Mouse (Mus musculus): ENCODE results near the gene Lim2. TPM values are rescaled to one million over a fixed set of nuclear protein-coding genes. Genes with fewer than 3 reads are reported as not detected.

The Lim2 gene
- polyA plus RNA-seq, 1 experiment from 2014 or later = not detected

- Histone ChIP-seq H3K4me3 (no peak overlapping the region), H3K9me3 (no peaks in the 10 kb centered on the region), H3K36me3 (no peaks in the 10 kb centered on the region), H3K27ac (no peak overlapping the region), H3K4me1 (peaks cover 3% of the 10 kb centered on the region; the same call in 1 of the 2 replicates), H3K27me3 (ENCODE audit: insufficient read depth, poor library complexity, severe bottlenecking) (no peaks in the 10 kb centered on the region)
- 71% methylated on average over 4 of the region's 4 CpGs for WGBS
- no peak for DNase-seq (ENCODE audit: low spot score)
These were observed 5.4 kb downstream of the Lim2 start for GRCm38 (mm10) chr7:43432891-43433290.

DNA sequence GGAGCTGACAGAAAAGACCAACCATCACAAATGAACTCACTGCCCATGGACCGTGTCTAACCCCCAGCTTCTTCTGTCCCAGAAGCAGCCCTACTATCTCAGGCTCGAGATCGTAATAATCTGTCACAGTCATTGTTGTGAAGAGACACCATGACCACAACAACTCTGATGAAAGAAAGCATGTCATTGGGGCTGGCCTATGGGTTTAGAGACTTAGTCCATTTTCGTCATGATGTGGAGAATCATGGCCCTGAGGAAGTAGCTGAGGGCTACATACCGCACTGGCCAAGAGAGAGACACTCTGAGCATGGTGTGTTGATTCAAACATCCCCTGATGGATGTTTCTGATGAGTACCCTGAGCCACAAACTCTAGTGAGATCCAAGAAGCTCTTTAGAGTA, 7.2 kb downstream of the Lim2 start:
- Histone ChIP-seq H3K27ac (no peak overlapping the region), H3K36me3 (no peaks in the 10 kb centered on the region), H3K4me1 (peaks cover 1% of the 10 kb centered on the region; the same call in 1 of the 2 replicates), H3K27me3 (ENCODE audit: insufficient read depth, poor library complexity, severe bottlenecking) (no peaks in the 10 kb centered on the region), H3K9me3 (no peaks in the 10 kb centered on the region), H3K4me3 (no peak overlapping the region)
- 84% methylated on average over 5 of the region's 5 CpGs for WGBS
- no peak for DNase-seq (ENCODE audit: low spot score)

DNA sequence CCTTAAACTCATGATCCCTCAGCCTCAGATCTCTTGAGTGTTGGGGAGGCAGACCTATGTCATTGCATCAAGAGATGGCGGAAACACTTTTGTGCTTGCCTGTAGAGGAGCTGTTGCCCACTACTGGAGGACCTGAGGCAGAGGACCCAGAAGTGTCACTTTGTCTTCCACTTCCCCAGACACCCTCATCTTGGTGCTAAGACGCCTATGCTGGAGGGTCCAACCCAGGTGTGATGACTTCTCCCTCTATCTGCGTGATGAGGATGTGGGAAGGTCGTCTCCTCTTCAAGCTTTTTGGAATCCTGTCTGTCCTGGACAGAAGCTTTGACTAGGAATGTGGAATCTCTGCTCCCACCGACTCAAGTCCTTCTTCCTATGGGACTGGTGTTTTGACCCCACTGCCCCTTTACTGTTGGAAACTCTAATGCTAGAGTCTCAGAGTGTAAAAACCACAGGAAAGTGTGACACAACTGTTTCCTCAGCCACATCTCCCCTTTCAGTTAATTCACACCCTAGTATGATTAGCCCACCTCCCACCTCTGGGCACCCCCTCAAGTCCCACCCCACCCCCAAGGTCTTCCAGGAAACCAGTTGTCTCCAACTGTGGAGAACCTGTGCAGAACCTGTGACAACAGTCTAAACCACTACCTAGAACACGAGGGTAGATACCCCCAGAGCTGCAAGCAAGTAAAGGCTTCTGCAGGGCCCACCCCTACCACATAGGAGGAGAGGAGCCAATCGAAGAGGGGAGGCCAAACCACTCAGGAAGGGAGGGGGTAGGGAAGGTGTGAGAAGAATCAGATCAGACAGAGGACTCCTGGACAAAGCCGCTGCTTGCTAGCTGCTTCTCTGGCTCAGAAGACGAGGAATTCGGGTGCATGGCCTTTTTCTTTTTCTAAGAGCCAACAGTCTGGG, 9.1 kb downstream of the Lim2 start, which contains the start of gene Nkg7:
Nkg7 (plus strand) TSS at position 733 of the 915 bp plus-strand sequence.
- 63% methylated on average over 10 of the region's 10 CpGs for WGBS
- H3K27me3 ChIP-seq (ENCODE audit: insufficient read depth, poor library complexity, severe bottlenecking) = 0 out of 2 replicates have a peak, but pooled peaks cover 3% of the 10 kb centered on the region
- no peak within 1 kb of the TSS for H3K4me3 ChIP-seq
- no peak for DNase-seq (ENCODE audit: low spot score)
- no peaks in the 10 kb centered on the region for H3K4me1 ChIP-seq
- H3K36me3 ChIP-seq = no peaks in the 10 kb centered on the region
- no peak within 1 kb of the TSS for H3K27ac ChIP-seq
- H3K9me3 ChIP-seq = no peaks in the 10 kb centered on the region

DNA sequence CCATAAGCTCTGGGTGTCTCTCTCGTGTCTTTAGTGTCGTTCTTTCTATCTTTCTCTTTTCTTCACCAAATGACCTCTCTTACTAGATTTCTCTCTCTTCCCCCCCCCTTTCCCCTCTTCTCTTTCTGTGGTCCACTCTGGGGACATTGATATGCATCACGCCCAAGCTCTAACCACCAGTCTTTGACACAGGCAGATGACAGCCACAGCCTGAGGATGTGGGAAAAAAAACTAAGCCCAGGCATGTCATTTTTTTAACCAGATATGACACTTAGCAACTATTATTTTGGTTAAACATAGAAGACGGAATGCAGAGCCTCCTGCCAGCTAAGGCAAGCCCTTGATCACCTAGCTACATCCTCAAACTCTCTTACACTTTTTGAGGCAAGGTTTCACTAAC, 11.1 kb downstream of the Lim2 start:
- no peak overlapping the region for H3K27ac ChIP-seq
- H3K9me3 ChIP-seq = no peaks in the 10 kb centered on the region
- H3K36me3 ChIP-seq = no peaks in the 10 kb centered on the region
- no peak overlapping the region for H3K4me3 ChIP-seq
- no peak for DNase-seq (ENCODE audit: low spot score)
- H3K27me3 ChIP-seq (ENCODE audit: insufficient read depth, poor library complexity, severe bottlenecking) = 0 out of 2 replicates have a peak, but pooled peaks cover 3% of the 10 kb centered on the region
- peaks cover 9% of the 10 kb centered on the region for H3K4me1 ChIP-seq
- WGBS = 80% methylated on average over 4 of the region's 4 CpGs

GRCm38 (mm10) chr7:43440482-43440881, 13.0 kb downstream of the Lim2 start, which contains the start of gene Cldnd2:
Gene Cldnd2, plus strand, starts transcription at chr7:43440782.
- peaks cover 19% of the 10 kb centered on the region for H3K4me1 ChIP-seq
- no peak within 1 kb of the TSS for H3K4me3 ChIP-seq
- 0 out of 2 replicates have a peak, but pooled peaks cover 3% of the 10 kb centered on the region for H3K27me3 ChIP-seq (ENCODE audit: insufficient read depth, poor library complexity, severe bottlenecking)
- no peaks in the 10 kb centered on the region for H3K9me3 ChIP-seq
- 81% methylated on average over 6 of the region's 6 CpGs for WGBS
- H3K27ac ChIP-seq = no peak within 1 kb of the TSS
- no peaks in the 10 kb centered on the region for H3K36me3 ChIP-seq
- DNase-seq (ENCODE audit: low spot score) = no peak

DNA sequence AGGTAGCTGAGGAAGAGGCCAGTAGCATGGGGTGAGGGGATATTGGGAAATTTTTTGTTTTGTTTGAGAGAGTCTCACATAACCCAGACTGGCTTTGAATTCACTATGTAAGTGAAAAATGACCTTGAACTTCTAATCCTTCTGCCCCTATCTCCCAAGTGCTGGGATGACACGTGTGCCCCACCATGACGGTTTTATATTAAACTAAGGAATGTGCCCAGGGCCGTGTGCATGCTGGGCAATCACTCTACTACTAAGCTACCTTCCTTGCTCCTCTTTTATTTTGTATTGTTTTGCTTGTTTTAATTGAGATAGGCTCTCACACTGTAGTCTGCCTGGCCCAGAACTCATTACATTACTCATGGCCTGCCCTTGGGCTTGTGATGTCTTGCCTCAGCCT, 13.6 kb downstream of the Lim2 start:
- WGBS = 84% methylated on average over 3 of the region's 3 CpGs
- peaks cover 19% of the 10 kb centered on the region for H3K4me1 ChIP-seq
- H3K36me3 ChIP-seq = 0 out of 2 replicates have a peak, but pooled peaks cover 3% of the 10 kb centered on the region
- H3K27ac ChIP-seq = no peak overlapping the region
- DNase-seq (ENCODE audit: low spot score) = no peak
- no peak overlapping the region for H3K4me3 ChIP-seq
- 0 out of 2 replicates have a peak, but pooled peaks cover 3% of the 10 kb centered on the region for H3K27me3 ChIP-seq (ENCODE audit: insufficient read depth, poor library complexity, severe bottlenecking)
- H3K9me3 ChIP-seq = no peaks in the 10 kb centered on the region

DNA sequence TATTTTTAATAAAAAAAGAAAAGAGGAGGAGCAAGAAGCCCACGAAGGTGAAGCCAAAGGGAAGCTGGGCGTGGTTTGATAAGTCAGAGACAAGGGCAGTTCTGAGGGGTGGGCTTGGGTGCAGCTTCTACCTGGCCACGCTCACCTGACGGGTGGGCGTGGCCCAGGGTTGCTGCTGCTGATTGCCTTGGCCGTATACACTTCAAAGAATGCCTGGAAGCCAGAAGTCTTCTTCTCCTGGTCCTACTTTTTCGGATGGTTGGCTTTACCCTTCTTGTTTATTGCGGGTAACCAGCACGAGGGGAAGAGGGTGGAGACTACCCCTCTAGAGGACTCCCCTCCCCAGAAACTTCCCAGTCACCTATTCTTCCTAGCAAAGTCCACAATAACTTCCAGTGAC, 15.2 kb downstream of the Lim2 start:
- 0 out of 2 replicates have a peak, but pooled peaks cover 3% of the 10 kb centered on the region for H3K27me3 ChIP-seq (ENCODE audit: insufficient read depth, poor library complexity, severe bottlenecking)
- H3K9me3 ChIP-seq = no peaks in the 10 kb centered on the region
- H3K4me3 ChIP-seq = peak overlapping the region; percentile 69
- peak; percentile 63 for DNase-seq (ENCODE audit: low spot score)
- H3K4me1 ChIP-seq = peaks cover 20% of the 10 kb centered on the region
- WGBS = 13% methylated on average over 9 of the region's 9 CpGs
- H3K36me3 ChIP-seq = 0 out of 2 replicates have a peak, but pooled peaks cover 3% of the 10 kb centered on the region
- H3K27ac ChIP-seq = peak overlapping the region; percentile 94

- Histone ChIP-seq H3K27me3 (ENCODE audit: insufficient read depth, poor library complexity, severe bottlenecking) (0 out of 2 replicates have a peak, but pooled peaks cover 3% of the 10 kb centered on the region), H3K4me3 (peak overlapping the region; percentile 69), H3K9me3 (no peaks in the 10 kb centered on the region), H3K4me1 (peaks cover 27% of the 10 kb centered on the region), H3K27ac (peak overlapping the region; percentile 94), H3K36me3 (peaks cover 7% of the 10 kb centered on the region; the same call in 1 of the 2 replicates)
- under 1% methylated on average over 36 of the region's 36 CpGs for WGBS
- DNase-seq (ENCODE audit: low spot score) = peak; percentile 91
These were observed 15.9 kb downstream of the Lim2 start for GRCm38 (mm10) chr7:43443126-43443916.

- no peaks in the 10 kb centered on the region for H3K9me3 ChIP-seq
- peaks cover 28% of the 10 kb centered on the region for H3K4me1 ChIP-seq
- H3K27ac ChIP-seq = peak within 1 kb of the TSS; percentile 94
- H3K36me3 ChIP-seq = peaks cover 7% of the 10 kb centered on the region; the same call in 1 of the 2 replicates
- H3K4me3 ChIP-seq = peak within 1 kb of the TSS; percentile 69
- WGBS = under 1% methylated on average over 27 of the region's 27 CpGs
- 0 out of 2 replicates have a peak, but pooled peaks cover 3% of the 10 kb centered on the region for H3K27me3 ChIP-seq (ENCODE audit: insufficient read depth, poor library complexity, severe bottlenecking)
- DNase-seq (ENCODE audit: low spot score) = peak; percentile 99
These were observed 16.4 kb downstream of the Lim2 start, which contains the start of the genes Etfb and Gm45233 for GRCm38 (mm10) chr7:43443917-43444293. Gene Etfb, plus strand, starts transcription at chr7:43444083. Gene Gm45233, plus strand, starts transcription at chr7:43444128.

DNA sequence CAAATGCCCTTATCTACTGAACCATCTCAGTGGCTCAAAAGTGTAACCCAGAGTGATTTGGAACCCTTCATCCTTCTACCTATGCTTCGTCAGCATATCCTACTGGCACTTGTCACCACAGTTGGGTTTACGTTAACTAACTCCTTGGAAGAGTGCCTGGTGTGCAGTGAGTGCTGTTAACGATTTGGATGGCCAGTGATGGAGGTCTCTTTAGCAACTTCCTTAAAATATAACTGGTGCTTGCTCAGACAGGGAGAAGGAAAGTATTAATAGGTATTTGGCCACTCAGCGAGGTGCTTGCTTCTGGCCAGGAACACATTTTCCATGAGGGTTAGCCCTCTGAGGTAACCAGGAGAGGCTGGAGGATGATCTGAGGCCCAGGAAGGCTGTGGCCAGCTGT, 20.3 kb downstream of the Lim2 start:
- H3K9me3 ChIP-seq = no peaks in the 10 kb centered on the region
- whole genome bisulfite sequencing = 80% methylated on average over 4 of the region's 4 CpGs
- no peak overlapping the region for H3K27ac ChIP-seq
- peaks cover 26% of the 10 kb centered on the region for H3K4me1 ChIP-seq
- no peak for DNase-seq (ENCODE audit: low spot score)
- no peaks in the 10 kb centered on the region for H3K27me3 ChIP-seq (ENCODE audit: insufficient read depth, poor library complexity, severe bottlenecking)
- H3K4me3 ChIP-seq = no peak overlapping the region
- peaks cover 27% of the 10 kb centered on the region for H3K36me3 ChIP-seq

DNA sequence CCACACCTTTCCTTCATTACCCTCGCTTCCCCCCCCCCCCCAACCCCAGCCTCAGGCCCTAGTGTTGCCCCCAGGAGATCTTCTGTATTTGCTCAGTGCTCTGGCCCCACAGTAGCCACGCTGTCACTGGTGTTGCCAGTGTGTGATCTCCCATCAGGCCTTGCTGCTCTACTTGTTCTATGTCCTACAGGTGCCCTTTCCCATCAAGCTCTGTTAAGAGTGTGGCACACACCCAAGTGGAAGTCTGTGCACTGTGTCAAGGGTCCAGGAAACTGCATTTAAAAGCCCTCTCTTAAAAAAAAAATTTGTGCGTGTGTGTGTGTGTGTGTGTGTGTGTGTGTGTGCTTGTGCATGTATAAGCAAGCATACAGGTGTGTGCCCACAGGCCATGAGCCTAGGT, 20.8 kb downstream of the Lim2 start:
- H3K9me3 ChIP-seq = no peaks in the 10 kb centered on the region
- H3K27ac ChIP-seq = no peak overlapping the region
- H3K4me3 ChIP-seq = no peak overlapping the region
- 87% methylated on average over 3 of the region's 3 CpGs for whole genome bisulfite sequencing
- peaks cover 31% of the 10 kb centered on the region for H3K36me3 ChIP-seq
- no peak for DNase-seq (ENCODE audit: low spot score)
- peaks cover 24% of the 10 kb centered on the region for H3K4me1 ChIP-seq
- no peaks in the 10 kb centered on the region for H3K27me3 ChIP-seq (ENCODE audit: insufficient read depth, poor library complexity, severe bottlenecking)

DNA sequence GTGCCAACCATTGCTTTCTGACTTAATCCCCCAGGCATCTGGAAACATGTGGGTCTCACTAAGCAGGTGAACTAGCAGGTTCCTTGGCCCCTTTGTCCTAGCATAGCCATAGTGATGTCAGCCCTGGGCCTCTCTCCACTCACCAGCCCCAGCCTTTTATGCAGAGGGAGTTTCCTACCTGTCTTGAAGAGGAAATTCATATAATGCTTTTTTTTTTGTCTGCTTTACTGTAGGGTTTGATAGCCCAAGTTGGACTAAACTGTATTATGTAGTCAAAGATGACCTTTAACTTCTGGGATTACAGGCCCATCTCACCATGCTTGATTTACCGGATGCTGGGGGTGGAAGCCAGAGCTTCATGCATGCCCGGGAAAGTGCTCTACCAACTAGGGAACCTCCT, 22.3 kb downstream of the Lim2 start:
- Histone ChIP-seq H3K4me1 (peaks cover 17% of the 10 kb centered on the region), H3K9me3 (no peaks in the 10 kb centered on the region), H3K36me3 (peaks cover 47% of the 10 kb centered on the region), H3K27ac (no peak overlapping the region), H3K4me3 (no peak overlapping the region), H3K27me3 (ENCODE audit: insufficient read depth, poor library complexity, severe bottlenecking) (no peaks in the 10 kb centered on the region)
- DNase-seq (ENCODE audit: low spot score) = no peak
- 95% methylated on average over 2 of the region's 2 CpGs for WGBS
